In genomic region chr5:137783901-137784540, GRCm38 (mm10) we compare ENCODE assay signal across 9 mouse cellular contexts. TPM values are rescaled to one million over a fixed set of nuclear protein-coding genes. Genes with fewer than 3 reads are reported as not detected.
DNase-seq lines count a peak whose midpoint lies in the region; ATAC-seq and TF ChIP-seq lines count a peak whose summit lies in the region.
"Had no signal": no experiment of that assay in that cellular context is flagged by ENCODE, and none has a peak within 500 bp of the region (broad histone marks: within the 10 kb centered on the region; RNA-seq: fewer than 3 reads in every experiment).

No protein-coding gene starts in this region.

- ATAC-seq in forebrain, postnatal 0 days = no peak
- ATAC-seq in liver, embryonic 15.5 days (ENCODE audit: insufficient read depth) = no peak
- no peak for ATAC-seq in CD4-positive, CD25-positive, alpha-beta regulatory T cell, adult 4 months

- peaks cover 69% of the 10 kb centered on the region for H3K4me1 ChIP-seq in E14TG2a.4 (replicated peaks; ENCODE audit: low read depth, low read length)
- peaks cover 36% of the 10 kb centered on the region for H3K4me1 ChIP-seq in forebrain, postnatal 0 days (ENCODE audit: insufficient read depth)
- H3K4me1 ChIP-seq in liver, embryonic 15.5 days (replicated peaks) = peaks cover 62% of the 10 kb centered on the region

- H3K36me3 ChIP-seq in E14TG2a.4 (ENCODE audit: insufficient read depth, low read length) = peaks cover 58% of the 10 kb centered on the region
- H3K36me3 ChIP-seq in forebrain, postnatal 0 days (ENCODE audit: insufficient read depth) = peaks cover 42% of the 10 kb centered on the region
- peaks cover 51% of the 10 kb centered on the region for H3K36me3 ChIP-seq in liver, embryonic 15.5 days (replicated peaks)

- H3K4me3 ChIP-seq in gastrocnemius, adult 2 months = peak overlapping the region; percentile 89
- H3K4me3 ChIP-seq in E14TG2a.4 (replicated peaks; ENCODE audit: low read length) = peak overlapping the region; percentile 94
- 0 out of 2 replicates have a peak overlapping the region, but pooled peaks have one; percentile 7 for H3K4me3 ChIP-seq in forebrain, postnatal 0 days (ENCODE audit: low read depth, low read length)
- peak overlapping the region; percentile 80 for H3K4me3 ChIP-seq in liver, embryonic 15.5 days (replicated peaks)

- intact Hi-C loops in gastrocnemius, adult 2 months (cut with DNase I) = loop anchor here (10.0 kb wide), 2 partner anchors 391 to 439 kb away; partner anchors contain the start of genes Ap4m1 and Mcm7

- H3K4me2 ChIP-seq in forebrain, postnatal 0 days (ENCODE audit: low read depth) = peak overlapping the region; percentile 69
- H3K4me2 ChIP-seq in liver, embryonic 15.5 days = peak overlapping the region; percentile 90

- WGBS in forebrain, postnatal 0 days = 69% methylated on average over 9 of the region's 9 CpGs
- WGBS in liver, embryonic 15.5 days (ENCODE audit: insufficient replicate concordance) = 58% methylated on average over 9 of the region's 9 CpGs

- H3K9me3 ChIP-seq in E14TG2a.4 (ENCODE audit: low read length) = no peaks in the 10 kb centered on the region
- H3K9me3 ChIP-seq in forebrain, postnatal 0 days (ENCODE audit: low read length) = no peaks in the 10 kb centered on the region
- H3K9me3 ChIP-seq in liver, embryonic 15.5 days (replicated peaks) = no peaks in the 10 kb centered on the region

- peak overlapping the region; percentile 25 for H3K9ac ChIP-seq in forebrain, postnatal 0 days
- peak overlapping the region; percentile 92 for H3K9ac ChIP-seq in liver, embryonic 15.5 days

- 0 out of 2 replicates have a peak overlapping the region, but pooled peaks have one; percentile 20 for H3K27ac ChIP-seq in gastrocnemius, adult 2 months
- no peak overlapping the region for H3K27ac ChIP-seq in forebrain, postnatal 0 days (ENCODE audit: low read depth, low read length)
- peak overlapping the region; percentile 51 for H3K27ac ChIP-seq in liver, embryonic 15.5 days (replicated peaks)

- peaks cover 7% of the 10 kb centered on the region for H3K27me3 ChIP-seq in E14TG2a.4 (ENCODE audit: insufficient read depth, low read length)
- no peaks in the 10 kb centered on the region for H3K27me3 ChIP-seq in forebrain, postnatal 0 days (ENCODE audit: insufficient read depth, low read length)
- H3K27me3 ChIP-seq in liver, embryonic 15.5 days = peaks cover 8% of the 10 kb centered on the region; the same call in 1 of the 2 replicates

- no peak for DNase-seq in gastrocnemius, adult 2 months
- DNase-seq in gastrocnemius, postnatal 4 days (ENCODE audit: low spot score in 2 of 2) = no peak
- DNase-seq in forebrain, postnatal 0 days = no peak
- DNase-seq in right cerebral cortex, postnatal 4 days = no peak
- DNase-seq in layer of hippocampus, adult 8-10 months (ENCODE audit: low spot score in 2 of 2) = no peak
- DNase-seq: kidney, postnatal 36 days had no signal

- TF ChIP-seq CTCF in gastrocnemius, adult 2 months (IDR thresholded peaks at IDR 0.05) = no peak
- no peak for TF ChIP-seq CTCF in E14TG2a.4 (conservative IDR thresholded peaks at IDR 0.05; ENCODE audit: low read length)
- no peak for TF ChIP-seq CTCF in forebrain, postnatal 0 days (IDR thresholded peaks at IDR 0.05; ENCODE audit: low read depth)

RNA-seq across cellular contexts. Expression of gene Mepce, which starts 3.4 kb away (rescaled TPM):
- 10 to 100 TPM; 22.4 to 26.2 TPM for total RNA-seq in gastrocnemius, adult 2 months (2021)
- 10 to 100 TPM; 25.0 to 34.2 TPM for total RNA-seq in gastrocnemius, postnatal 4 days (2021)
- 33.3 and 47.7 TPM in 2 replicates for total RNA-seq in forebrain, postnatal 0 days (2014; rRNA removed)
- polyA plus RNA-seq in forebrain, postnatal 0 days (2015; fragmentation: Nextera tagmentation; extraction: Ambion mirVana) = 18.3 and 21.1 TPM in 2 replicates
- polyA plus RNA-seq in liver, embryonic 15.5 days (2015; fragmentation: Nextera tagmentation; extraction: Ambion mirVana) = 4.0 and 5.0 TPM in 2 replicates
- 10 to 100 TPM; 27.5 to 32.3 TPM for polyA plus RNA-seq in CD4-positive, CD25-positive, alpha-beta regulatory T cell, adult 4 months (2017; shearing (Covaris generic))
- 10 to 100 TPM; 44.6 to 52.9 (median 48.3) TPM for total RNA-seq in layer of hippocampus, adult 8-10 months (2022)

RNA-seq across cellular contexts. Expression of gene Zcwpw1, which starts 3.6 kb away (rescaled TPM):
- total RNA-seq in gastrocnemius, adult 2 months (2021) = under 1 TPM; 0.20 to 0.39 TPM
- total RNA-seq in gastrocnemius, postnatal 4 days (2021) = 1 to 10 TPM; 4.3 to 5.6 TPM
- 3.5 and 7.7 TPM in 2 replicates for total RNA-seq in forebrain, postnatal 0 days (2014; rRNA removed)
- polyA plus RNA-seq in forebrain, postnatal 0 days (2015; fragmentation: Nextera tagmentation; extraction: Ambion mirVana) = 3.1 and 4.8 TPM in 2 replicates
- polyA plus RNA-seq in liver, embryonic 15.5 days (2015; fragmentation: Nextera tagmentation; extraction: Ambion mirVana) = 3.2 and 3.3 TPM in 2 replicates
- 10 to 100 TPM; 15.2 to 24.8 TPM for polyA plus RNA-seq in CD4-positive, CD25-positive, alpha-beta regulatory T cell, adult 4 months (2017; shearing (Covaris generic))
- total RNA-seq in layer of hippocampus, adult 8-10 months (2022) = 1 to 10 TPM; 6.7 to 9.1 (median 7.5) TPM

RNA-seq across cellular contexts. Expression of gene Ppp1r35, which starts 5.4 kb away (rescaled TPM):
- 1 to 10 TPM; 5.4 to 6.9 TPM for total RNA-seq in gastrocnemius, adult 2 months (2021)
- total RNA-seq in gastrocnemius, postnatal 4 days (2021) = 10 to 100 TPM; 14.5 to 15.8 TPM
- 28.8 and 47.4 TPM in 2 replicates for total RNA-seq in forebrain, postnatal 0 days (2014; rRNA removed)
- polyA plus RNA-seq in forebrain, postnatal 0 days (2015; fragmentation: Nextera tagmentation; extraction: Ambion mirVana) = 39.1 and 41.8 TPM in 2 replicates
- polyA plus RNA-seq in liver, embryonic 15.5 days (2015; fragmentation: Nextera tagmentation; extraction: Ambion mirVana) = 21.0 and 21.3 TPM in 2 replicates
- 1 to 10 TPM; 6.9 to 7.0 TPM for polyA plus RNA-seq in CD4-positive, CD25-positive, alpha-beta regulatory T cell, adult 4 months (2017; shearing (Covaris generic))
- 10 to 100 TPM; 11.5 to 16.3 (median 14.1) TPM for total RNA-seq in layer of hippocampus, adult 8-10 months (2022)

RNA-seq across cellular contexts. Expression of gene Tsc22d4, which starts 38.5 kb away (rescaled TPM):
- total RNA-seq in gastrocnemius, adult 2 months (2021) = 10 to 100 TPM; 43.5 to 58.6 TPM
- 100 to 1,000 TPM; 162 to 187 TPM for total RNA-seq in gastrocnemius, postnatal 4 days (2021)
- total RNA-seq in forebrain, postnatal 0 days (2014; rRNA removed) = 120 and 135 TPM in 2 replicates
- polyA plus RNA-seq in forebrain, postnatal 0 days (2015; fragmentation: Nextera tagmentation; extraction: Ambion mirVana) = 112 and 134 TPM in 2 replicates
- polyA plus RNA-seq in liver, embryonic 15.5 days (2015; fragmentation: Nextera tagmentation; extraction: Ambion mirVana) = 68.8 and 75.1 TPM in 2 replicates
- polyA plus RNA-seq in CD4-positive, CD25-positive, alpha-beta regulatory T cell, adult 4 months (2017; shearing (Covaris generic)) = 10 to 100 TPM; 49.6 to 62.4 TPM
- total RNA-seq in layer of hippocampus, adult 8-10 months (2022) = 100 to 1,000 TPM; 146 to 236 (median 178) TPM

RNA-seq across cellular contexts. Expression of gene Nyap1, which starts 42.6 kb away (rescaled TPM):
- total RNA-seq in gastrocnemius, adult 2 months (2021) = under 1 TPM; 0.05 to 0.45 TPM
- 1 to 10 TPM in 1 of 2 experiments, under 1 TPM in 1; 0.73 to 1.2 TPM for total RNA-seq in gastrocnemius, postnatal 4 days (2021)
- 251 and 252 TPM in 2 replicates for total RNA-seq in forebrain, postnatal 0 days (2014; rRNA removed)
- polyA plus RNA-seq in forebrain, postnatal 0 days (2015; fragmentation: Nextera tagmentation; extraction: Ambion mirVana) = 42.0 and 48.9 TPM in 2 replicates
- 0.21 and 0.39 TPM in 2 replicates for polyA plus RNA-seq in liver, embryonic 15.5 days (2015; fragmentation: Nextera tagmentation; extraction: Ambion mirVana)
- under 1 TPM in 1 of 2 experiments, not detected in 1; 0.11 TPM for polyA plus RNA-seq in CD4-positive, CD25-positive, alpha-beta regulatory T cell, adult 4 months (2017; shearing (Covaris generic))
- total RNA-seq in layer of hippocampus, adult 8-10 months (2022) = 10 to 100 TPM; 64.7 to 77.5 (median 68.4) TPM

Comparison
In these comparisons a context has a peak if more than half of its experiments do, and no peak if none do; other contexts are left out.
1. H3K4me3 ChIP-seq: peak in every context shown above with its lines; median percentile 94 in E14TG2a.4; 89 in gastrocnemius, adult 2 months; 80 in liver, embryonic 15.5 days; 7 in forebrain, postnatal 0 days.